Mouse (Mus musculus): ENCODE measurements around the gene Klf9. TPM values are rescaled to one million over a fixed set of nuclear protein-coding genes. Genes with fewer than 3 reads are reported as not detected.

Gene Klf9
- polyA plus RNA-seq, 1 experiment = 29.3 TPM

- no peak for DNase-seq (ENCODE audit: low read depth)
Measured at GRCm38 (mm10) chr19:23162877-23163276, 21.9 kb downstream of the Klf9 start.

DNA sequence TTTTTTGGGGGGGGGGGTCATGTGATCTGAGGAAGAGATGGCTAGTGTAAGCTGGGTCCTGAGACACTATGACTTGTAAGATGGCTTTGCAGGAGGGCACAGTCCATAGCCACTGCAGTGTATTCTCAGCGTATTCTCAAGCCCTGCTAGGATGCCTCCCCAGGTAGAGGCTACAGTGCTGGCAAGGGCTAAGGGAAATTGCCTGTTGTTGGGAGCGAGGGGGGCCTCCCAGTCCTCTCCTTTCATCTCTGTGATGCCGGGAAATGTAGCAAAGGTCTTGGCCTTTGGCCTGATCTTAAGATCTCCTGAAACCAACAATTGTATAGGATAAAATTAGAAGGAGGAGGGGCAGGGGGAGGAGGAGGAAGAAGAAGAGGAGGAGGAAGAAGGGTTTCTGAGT, 22.3 kb downstream of the Klf9 start:
- no peak for DNase-seq (ENCODE audit: low read depth)

DNA sequence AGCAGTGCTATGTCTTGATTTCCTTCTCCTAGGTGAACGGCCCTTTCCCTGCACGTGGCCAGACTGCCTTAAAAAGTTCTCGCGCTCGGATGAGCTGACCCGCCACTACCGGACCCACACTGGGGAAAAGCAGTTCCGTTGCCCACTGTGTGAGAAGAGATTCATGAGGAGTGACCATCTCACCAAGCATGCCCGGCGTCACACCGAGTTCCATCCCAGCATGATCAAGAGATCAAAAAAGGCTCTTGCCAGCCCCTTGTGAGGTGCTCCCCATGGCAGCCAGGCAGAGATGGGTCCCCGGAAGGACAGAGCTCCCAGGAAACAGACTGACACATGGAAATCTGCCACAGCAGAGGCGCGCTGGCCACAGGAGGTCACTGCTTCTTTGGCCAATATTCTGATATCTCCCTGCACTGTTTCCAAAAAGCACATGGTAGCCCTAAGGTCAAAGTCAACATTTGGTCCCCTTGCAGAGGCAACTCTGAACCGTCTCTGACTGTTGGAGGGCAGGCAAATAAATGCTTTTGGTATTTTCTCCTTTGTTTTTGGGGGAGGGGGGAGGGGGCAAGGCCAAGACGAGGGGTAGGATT, 23.7 kb downstream of the Klf9 start:
- no peak for DNase-seq (ENCODE audit: low read depth)

DNA sequence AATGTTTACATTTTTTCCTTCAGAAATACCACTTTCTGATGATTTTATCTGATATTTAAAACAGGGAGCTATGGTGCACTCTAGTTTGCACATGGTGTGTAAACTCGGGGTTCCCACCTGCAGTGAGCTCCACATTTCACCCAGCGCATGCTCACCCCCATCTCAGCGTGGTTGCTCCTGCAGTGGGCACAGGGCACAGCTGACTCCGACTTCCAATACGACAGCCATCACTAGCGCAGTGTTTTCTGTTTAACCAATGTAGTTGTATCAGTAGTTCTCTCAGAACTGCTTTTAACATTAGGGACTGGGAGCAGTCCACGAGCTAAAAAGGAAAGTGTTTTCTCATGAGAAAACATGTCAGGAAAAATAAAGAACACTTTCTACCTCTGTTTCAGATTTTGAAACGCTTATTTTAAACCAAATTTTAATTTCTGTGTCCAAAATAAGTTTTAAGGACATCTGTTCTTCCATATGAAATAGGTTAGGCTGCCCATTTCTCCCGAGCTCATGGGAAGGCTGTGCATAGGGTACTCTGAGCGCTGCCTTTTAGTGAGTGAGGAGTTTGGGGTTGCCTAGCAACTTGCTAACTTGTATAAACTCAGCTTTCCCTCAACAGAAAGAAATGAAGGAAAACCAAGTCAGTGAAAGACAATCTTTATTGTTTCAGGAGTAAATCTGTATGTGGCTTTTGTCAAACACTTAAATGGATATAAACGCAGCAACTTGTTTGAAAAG, 25.7 kb downstream of the Klf9 start:
- no peak for DNase-seq (ENCODE audit: low read depth)

DNA sequence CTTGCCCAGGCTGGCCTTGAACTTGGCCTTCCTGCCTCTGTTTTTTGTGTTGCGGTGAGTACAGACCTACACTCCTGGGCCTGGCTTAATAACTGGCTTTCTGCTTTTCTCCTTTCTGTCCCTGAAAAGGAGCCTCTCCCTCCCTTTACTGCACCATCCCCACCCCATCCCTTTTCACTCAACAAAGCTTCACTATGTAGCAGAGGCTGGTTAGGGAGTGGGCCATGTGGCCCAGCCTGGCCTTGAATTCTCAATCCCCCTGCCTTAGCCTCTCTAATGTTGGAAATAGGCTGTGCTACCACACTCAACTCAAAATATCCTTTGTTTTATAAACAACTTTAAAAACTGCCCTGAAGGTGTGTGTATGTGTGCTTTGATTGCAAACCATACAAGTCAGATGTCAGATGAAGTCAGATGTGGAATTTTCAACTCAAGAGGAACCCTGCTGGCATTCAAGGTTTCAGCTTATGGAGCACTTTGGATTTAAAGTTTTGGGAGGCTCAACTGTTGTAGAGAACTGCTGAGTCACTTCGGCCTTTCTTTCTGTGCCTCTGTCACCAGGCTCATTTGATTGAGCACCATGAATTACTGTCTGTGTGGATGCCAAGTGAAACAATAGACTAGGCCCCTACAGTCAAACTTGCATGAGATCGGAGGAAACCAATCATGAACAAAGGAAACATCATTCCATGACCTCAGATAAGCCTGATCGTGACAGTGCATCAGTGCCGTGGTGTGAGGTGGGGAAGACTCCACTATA, 28.1 kb downstream of the Klf9 start:
- DNase-seq (ENCODE audit: low read depth) = no peak

DNA sequence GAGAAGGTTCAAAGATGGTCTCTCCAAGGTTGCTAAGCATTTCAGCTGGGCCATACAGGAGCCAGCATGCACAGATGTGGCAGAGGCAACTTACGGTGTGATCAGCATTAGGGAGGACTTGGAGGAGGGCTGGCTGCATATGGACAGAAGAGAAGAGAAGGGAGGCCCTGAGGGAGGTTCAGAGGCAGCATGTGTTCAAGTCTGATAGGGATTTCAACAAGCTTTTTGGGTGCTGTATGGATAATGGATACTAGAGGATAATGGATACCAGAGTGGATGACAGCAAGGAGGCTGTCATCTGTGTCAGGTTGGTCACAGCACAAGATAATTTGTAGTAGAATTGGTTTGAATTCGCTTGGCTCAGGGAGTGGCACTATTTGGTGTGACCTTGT, 28.6 kb downstream of the Klf9 start:
- DNase-seq (ENCODE audit: low read depth) = no peak

- DNase-seq (ENCODE audit: low read depth) = no peak
Measured at GRCm38 (mm10) chr19:23170476-23170875, 29.4 kb downstream of the Klf9 start.

DNA sequence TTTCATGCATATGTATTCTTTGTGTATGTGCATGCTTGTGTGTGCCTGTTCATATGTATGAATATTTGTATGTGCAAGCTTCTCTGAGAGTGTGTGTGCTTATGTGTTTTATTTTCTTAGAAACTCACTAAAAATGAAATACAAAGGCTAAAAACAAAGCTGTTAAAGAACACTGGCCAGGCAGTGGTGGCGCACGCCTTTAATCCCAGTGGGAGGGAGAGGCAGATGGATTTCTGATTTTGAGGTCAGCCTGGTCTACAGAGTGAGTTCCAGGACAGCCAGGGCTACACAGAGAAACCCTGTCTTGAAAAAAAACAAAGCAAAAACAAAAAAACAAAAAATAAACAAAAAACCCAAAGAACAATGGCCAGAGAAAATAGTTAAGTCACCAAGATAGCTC, 30.1 kb downstream of the Klf9 start:
- DNase-seq (ENCODE audit: low read depth) = no peak

GRCm38 (mm10) chr19:23175090-23175489, 34.1 kb downstream of the Klf9 start:
- DNase-seq (ENCODE audit: low read depth) = no peak

GRCm38 (mm10) chr19:23175511-23175910, 34.5 kb downstream of the Klf9 start:
- DNase-seq (ENCODE audit: low read depth) = no peak

DNA sequence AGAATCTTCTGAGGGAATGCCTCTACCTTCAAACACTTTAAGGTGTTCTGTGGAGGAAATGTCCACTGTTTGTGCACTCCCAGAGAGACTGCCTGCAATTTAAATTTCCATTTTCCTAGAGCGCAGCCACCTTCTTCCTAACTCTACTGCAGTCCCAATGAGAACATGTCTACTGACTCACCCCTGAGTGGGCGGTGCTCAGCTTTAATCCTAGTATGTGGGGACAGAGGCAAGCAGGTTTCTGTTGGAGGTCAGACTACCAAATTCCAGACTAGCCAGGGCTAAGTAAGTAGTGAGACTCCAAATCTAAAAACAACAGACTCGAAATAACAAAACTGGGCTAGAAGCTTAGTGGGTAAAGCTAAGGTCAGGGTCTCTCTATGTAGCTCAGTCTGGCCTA, 37.5 kb downstream of the Klf9 start:
- no peak for DNase-seq (ENCODE audit: low read depth)

DNA sequence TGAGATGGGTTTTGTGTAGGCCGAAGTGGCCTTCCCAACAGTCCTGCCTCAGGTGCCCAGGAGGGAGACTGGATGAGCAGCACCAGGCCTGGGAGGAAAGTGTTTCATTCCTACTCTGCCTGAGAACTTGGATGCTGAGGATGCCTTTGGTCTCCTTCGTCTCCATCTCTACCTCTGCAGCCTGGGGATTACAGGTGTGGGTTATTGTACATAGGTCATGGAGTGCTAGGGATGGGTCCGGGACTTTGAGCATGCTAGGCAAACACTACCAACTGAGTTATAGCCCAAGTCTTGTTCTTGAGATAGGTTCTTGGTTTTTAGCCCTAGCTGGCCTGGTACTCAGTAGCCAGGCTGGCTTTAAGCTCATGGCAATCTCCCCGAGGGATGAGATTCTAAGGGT, 42.5 kb downstream of the Klf9 start:
- no peak for DNase-seq (ENCODE audit: low read depth)

GRCm38 (mm10) chr19:23184068-23184467, 43.0 kb downstream of the Klf9 start:
- no peak for DNase-seq (ENCODE audit: low read depth)

DNA sequence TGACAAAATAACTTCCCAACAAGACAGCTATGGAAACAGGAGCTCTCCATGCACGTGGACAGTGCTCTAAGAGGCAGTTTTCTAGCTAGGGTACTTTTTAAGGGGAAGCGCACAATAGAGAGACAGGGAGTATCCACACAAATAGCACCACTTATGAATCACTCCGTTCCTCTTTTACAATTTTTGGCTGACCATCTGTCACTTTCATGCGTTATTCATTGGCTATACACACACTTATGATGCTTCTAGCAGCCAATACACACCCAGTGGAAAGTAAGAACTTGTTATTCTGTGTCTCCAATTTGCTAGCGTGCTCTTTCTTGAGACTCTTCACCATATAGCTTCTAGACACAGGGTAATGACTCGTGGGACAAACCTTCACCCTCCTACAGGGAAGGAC, 46.7 kb downstream of the Klf9 start:
- DNase-seq (ENCODE audit: low read depth) = no peak

DNA sequence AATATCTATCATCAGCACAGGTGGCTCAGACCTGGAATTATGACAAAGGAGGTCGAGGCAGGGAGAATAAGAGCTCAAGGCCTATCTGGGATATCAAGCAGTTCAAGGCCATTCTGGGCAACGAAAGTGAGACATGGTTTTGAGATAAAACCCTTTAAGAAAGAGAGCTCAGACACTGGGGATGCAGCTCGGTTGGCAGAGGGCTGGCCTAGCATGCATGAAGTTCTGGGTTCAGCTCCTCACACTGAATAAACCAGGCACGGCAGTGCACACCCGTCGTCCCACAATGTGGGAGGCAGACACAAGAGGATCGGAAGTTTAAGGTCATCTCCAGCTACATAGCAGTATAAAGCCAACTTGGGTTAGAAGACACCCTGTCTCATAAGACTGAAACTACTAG, 48.0 kb downstream of the Klf9 start:
- no peak for DNase-seq (ENCODE audit: low read depth)

GRCm38 (mm10) chr19:23189744-23190143, 48.7 kb downstream of the Klf9 start:
- no peak for DNase-seq (ENCODE audit: low read depth)

DNA sequence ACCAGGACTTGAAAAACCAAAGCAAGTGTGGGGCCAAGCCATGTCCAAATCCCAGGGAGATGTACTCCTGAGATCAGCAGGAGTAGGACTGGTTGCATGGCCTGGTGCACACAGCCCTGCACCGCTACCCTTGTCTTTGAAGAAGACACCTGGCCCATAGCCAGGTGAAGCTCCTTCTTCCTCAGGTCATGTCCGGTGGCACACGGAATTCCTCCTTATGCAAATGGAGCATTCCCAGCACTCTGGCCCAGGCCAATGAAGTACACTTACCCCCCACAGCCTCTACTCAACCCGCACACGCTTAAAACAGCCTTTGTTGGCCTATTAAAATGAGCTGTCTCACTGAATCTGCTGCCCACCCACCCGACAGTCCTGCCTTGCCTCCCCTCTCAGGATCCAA, 50.5 kb downstream of the Klf9 start:
- no peak for DNase-seq (ENCODE audit: low read depth)

DNA sequence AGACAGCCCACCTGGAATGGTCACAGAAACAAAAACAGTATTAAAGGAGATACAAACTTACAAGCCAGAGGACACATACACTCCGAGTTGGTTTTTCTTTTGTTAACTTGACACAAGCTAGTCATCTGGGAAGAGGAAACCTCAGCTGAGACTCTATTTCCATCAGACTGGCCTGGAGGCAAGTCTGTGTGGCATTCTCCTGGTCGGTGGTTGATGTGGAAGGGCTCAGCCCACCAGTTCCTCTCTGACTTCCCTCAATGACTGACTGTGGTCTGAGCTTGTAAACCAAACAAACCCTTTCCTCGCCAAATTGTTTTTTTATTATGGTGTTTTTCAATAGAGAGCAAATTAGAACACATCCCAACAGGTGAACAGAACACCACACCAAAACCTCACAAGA, 52.0 kb downstream of the Klf9 start:
- DNase-seq (ENCODE audit: low read depth) = no peak

DNA sequence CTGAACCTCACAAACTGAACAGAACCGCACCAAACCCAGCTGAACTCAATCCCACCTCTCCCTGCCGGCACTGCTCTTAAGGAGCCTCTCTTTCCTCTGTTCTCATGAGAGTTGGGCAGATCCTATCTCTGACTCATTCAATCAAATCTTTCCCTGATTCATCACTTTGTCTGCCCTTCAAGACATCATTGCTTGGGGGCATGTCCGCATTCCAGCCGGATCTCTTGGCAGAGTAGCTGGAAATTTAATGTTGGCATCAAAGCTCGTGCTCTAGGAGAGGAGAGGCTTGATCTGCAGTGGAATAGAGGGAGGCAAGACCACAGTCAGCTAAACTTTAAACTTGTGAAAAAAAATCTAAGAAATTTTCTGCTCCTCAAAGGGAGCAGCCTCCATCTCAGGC, 61.1 kb downstream of the Klf9 start:
- DNase-seq (ENCODE audit: low read depth) = no peak

DNA sequence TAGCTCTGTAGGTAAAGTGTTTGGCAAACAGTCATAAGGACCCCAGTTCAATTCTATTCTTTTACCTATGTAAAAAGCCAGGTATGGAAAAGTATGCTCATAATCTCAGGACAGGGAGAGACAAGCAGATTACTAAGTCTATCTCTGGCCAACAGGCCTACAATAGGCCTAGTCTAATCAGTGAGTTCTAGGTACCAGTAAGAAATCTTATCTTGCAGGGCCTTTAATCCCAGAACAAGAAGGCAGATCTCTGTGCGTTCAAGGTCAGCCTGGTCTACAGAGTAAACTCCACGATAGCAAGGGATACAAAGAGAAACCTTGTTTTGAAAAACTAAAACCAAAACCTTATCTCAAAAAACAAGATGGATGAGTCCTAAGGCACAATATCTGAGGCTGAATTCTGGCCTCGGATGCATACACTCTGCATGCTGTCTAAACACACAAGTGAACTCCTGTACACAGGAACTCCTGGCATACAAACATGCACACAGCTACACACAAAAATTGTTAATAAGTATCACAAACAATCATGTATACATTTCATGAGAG, 62.6 kb downstream of the Klf9 start:
- DNase-seq (ENCODE audit: low read depth) = no peak

DNA sequence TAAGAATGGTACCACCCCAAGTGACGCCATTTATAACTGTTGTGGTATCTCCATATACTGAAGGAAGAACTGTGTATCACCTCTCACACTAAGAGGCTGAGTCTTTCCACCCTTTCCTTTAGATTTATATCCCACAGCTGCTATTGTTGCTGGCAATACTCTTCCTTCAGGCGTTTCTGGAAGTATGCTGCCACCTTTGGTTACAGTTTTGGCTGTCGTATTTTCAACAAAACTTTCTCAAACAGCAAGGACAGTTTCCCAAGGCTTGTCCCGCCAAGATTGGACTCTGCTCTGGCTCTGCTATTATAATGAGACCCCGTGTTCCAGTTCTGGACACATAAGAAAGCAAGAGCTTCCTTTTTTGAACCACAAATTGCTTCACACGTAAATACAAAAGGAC, 70.3 kb downstream of the Klf9 start:
- no peak for DNase-seq (ENCODE audit: low read depth)

- DNase-seq (ENCODE audit: low read depth) = no peak
Measured at GRCm38 (mm10) chr19:23214326-23214725, 73.3 kb downstream of the Klf9 start.
